Mouse (Mus musculus) heart, embryonic 15.5 days (tissue): ENCODE measurements at regions not wholly inside any gene's neighbourhood (a gene's known extent, or its start where the extent isn't known, plus 50 kb on each side); places are given as distances from the start of the nearest gene placed in this dataset.

ENCODE experiments used
- ATAC-seq: fragments of 200-750 bp; cut with Nextera tagmentation; replicated peaks from 2 replicates; pipeline ENCODE4 v1.8.0; 2017; ENCODE audit warnings: low read depth, moderate TSS enrichment; ENCODE audit not compliant: insufficient number of reproducible peaks, insufficient read depth, low FRiP score
- H3K27ac ChIP-seq: fragments of 300-500 bp; sonication (generic); 2 replicates; pipeline ENCODE4 v1.5.1; 2015; ENCODE audit warnings: mild to moderate bottlenecking, inconsistent platforms
- H3K27me3 ChIP-seq: fragments of 300-500 bp; sonication (generic); 2 replicates; pipeline ENCODE4 v1.6.1; 2015; ENCODE audit warnings: inconsistent platforms
- H3K36me3 ChIP-seq: fragments of 300-500 bp; sonication (generic); 2 replicates; pipeline ENCODE4 v1.6.1; 2015; ENCODE audit warnings: mild to moderate bottlenecking, inconsistent platforms
- H3K4me1 ChIP-seq: fragments of 300-500 bp; sonication (generic); replicated peaks from 2 replicates; pipeline ENCODE4 v1.6.1; 2015; ENCODE audit warnings: inconsistent platforms
- H3K4me2 ChIP-seq: fragments of 300-500 bp; sonication (generic); 2 replicates; pipeline ENCODE4 v1.6.1; 2015; ENCODE audit warnings: inconsistent platforms, mild to moderate bottlenecking, moderate library complexity
- H3K4me3 ChIP-seq: fragments of 300-500 bp; sonication (generic); 2 replicates; pipeline ENCODE4 v1.5.1; 2015; ENCODE audit warnings: mild to moderate bottlenecking, inconsistent platforms
- H3K9ac ChIP-seq: fragments of 300-500 bp; sonication (generic); 2 replicates; pipeline ENCODE4 v1.6.1; 2015; ENCODE audit warnings: mild to moderate bottlenecking, inconsistent platforms
- H3K9me3 ChIP-seq: fragments of 300-500 bp; sonication (generic); replicated peaks from 2 replicates; pipeline ENCODE4 v1.6.1; 2016; ENCODE audit warnings: inconsistent platforms
- WGBS: fragments of 180-500 bp; shearing (Covaris S2); methylation state at CpG from one replicate; pipeline ENCODE4 v1.1.7; 2015; ENCODE audit warnings: mixed read lengths; 5-methylcytosine and 5-hydroxymethylcytosine counted together

- 24% methylated on average over 16 of the region's 16 CpGs for WGBS
Observed at GRCm38 (mm10) chr8:113582180-113582975, 53.0 kb upstream of the Mon1b start.

GRCm38 (mm10) chr8:113583801-113584200, 51.6 kb upstream of the Mon1b start:
- no peak for ATAC-seq
- Histone ChIP-seq H3K4me3 (no peak overlapping the region), H3K27me3 (no peaks in the 10 kb centered on the region), H3K27ac (no peak overlapping the region), H3K36me3 (no peaks in the 10 kb centered on the region), H3K4me1 (peaks cover 16% of the 10 kb centered on the region), H3K4me2 (no peak overlapping the region), H3K9ac (no peak overlapping the region), H3K9me3 (no peaks in the 10 kb centered on the region)
- WGBS = 75% methylated on average over 10 of the region's 10 CpGs

More at GRCm38 (mm10) chr8:113582180-113582975, 53.0 kb upstream of the Mon1b start:
- Histone ChIP-seq H3K4me3 (0 out of 2 replicates have a peak overlapping the region, but pooled peaks have one; percentile 11), H3K36me3 (no peaks in the 10 kb centered on the region), H3K4me1 (peaks cover 16% of the 10 kb centered on the region), H3K27ac (no peak overlapping the region), H3K4me2 (peak overlapping the region; percentile 52), H3K9ac (no peak overlapping the region), H3K9me3 (no peaks in the 10 kb centered on the region), H3K27me3 (no peaks in the 10 kb centered on the region)
- no peak for ATAC-seq
